Mouse (Mus musculus): ENCODE measurements around the gene Slc17a7.

Gene Slc17a7

DNA sequence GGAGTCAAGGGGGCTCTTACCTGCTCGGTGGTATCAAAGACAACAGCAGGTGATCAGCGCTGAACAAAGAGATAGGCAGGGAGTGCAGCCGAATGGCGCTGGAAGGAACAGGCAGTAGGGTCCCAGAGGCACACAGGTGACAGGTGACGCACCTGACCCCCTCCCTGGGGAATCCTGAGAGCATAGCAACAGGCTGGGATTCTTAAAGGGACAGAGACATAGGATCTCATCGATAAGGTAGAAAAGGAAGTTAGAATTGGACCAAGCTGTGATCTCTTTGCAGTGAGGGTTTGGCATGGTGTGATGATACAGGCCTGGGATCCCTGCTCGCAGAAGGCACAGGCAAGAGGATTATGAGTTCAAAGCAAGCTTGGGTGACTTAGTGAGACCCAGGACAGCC lies 15.7 kb downstream of the Slc17a7 start, which contains the start of gene Gfy:
Gene Gfy (minus strand): TSS at position 101 of the 400 bp plus-strand sequence.
- DNase-seq, result no peak

DNA sequence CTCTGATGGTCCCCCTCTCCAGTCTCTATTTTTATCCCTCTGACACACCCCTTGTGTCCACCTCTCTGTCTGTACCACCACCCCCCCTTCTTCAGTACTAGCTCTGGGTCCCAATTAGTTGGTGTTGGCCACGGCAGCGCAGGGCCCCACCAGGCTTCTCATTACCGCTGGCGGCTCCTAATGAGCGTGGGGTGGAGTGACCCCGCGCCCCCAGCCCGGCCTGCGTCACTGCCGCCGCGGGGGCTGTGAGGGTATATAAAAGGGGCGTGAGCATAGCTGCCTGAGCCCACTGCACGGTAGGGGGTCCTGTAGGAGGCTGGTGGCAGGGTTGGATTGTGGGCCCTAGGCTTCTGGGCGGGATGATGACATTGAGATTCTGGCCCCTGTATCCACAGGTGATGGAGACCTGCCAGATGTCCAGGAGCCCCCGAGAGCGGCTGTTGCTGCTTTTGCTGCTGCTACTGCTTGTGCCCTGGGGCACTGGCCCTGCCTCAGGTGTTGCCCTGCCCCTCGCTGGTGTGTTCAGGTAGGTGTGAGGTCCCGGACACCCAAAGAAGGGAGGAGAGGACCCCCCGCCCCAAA lies 17.2 kb downstream of the Slc17a7 start, which contains the start of gene Pth2:
Gene Pth2 (plus strand): TSS at position 100 of the 582 bp plus-strand sequence.
- no peak for DNase-seq

DNA sequence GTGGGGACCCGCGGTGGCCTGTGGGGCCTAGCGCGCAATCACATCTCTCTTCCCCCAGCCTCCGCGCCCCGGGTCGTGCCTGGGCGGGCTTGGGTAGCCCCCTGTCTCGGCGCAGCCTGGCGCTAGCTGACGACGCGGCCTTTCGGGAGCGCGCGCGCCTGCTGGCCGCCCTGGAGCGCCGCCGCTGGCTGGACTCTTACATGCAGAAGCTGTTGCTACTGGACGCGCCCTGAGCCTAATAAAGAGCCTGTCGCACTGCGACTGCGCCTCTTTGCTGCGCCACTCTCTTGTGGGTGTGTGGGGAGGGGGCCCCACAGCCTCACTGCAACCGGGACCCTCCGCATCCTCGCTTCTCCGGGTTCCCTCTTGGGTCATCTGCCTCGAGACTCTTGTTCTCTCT lies 17.8 kb downstream of the Slc17a7 start:
- no peak for DNase-seq

- DNase-seq, result peak; percentile 80
These were observed 18.5 kb downstream of the Slc17a7 start for GRCm38 (mm10) chr7:45182199-45182601.

- no peak for DNase-seq
These were observed 18.9 kb downstream of the Slc17a7 start for GRCm38 (mm10) chr7:45182606-45183005.

GRCm38 (mm10) chr7:45183672-45184071 lies 19.9 kb downstream of the Slc17a7 start:
- DNase-seq, result no peak

GRCm38 (mm10) chr7:45185921-45186320 lies 22.2 kb downstream of the Slc17a7 start:
- DNase-seq, result no peak

DNA sequence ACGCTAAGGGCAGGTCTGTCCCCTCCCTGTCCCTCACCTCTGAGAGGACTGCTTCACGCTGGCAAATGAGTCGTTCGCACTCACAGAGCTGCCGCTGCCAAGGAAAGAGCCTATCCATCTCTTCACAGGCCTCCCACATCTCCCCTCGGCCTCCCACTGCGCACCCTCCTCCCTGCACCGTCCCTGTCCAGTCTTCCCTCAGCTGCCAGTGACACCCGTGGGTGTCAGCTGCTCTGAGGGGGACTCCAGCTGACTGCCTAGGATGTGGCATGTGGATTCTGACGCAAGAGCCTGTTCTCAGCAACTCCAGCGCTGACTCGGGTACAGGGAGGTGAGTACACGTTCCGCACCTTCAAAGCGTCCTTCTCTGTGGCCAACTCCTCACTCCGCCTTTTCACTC lies 25.9 kb downstream of the Slc17a7 start:
- no peak for DNase-seq

- no peak for DNase-seq
These were observed 26.4 kb downstream of the Slc17a7 start for GRCm38 (mm10) chr7:45190186-45190585.

GRCm38 (mm10) chr7:45191161-45191560 lies 27.4 kb downstream of the Slc17a7 start:
- DNase-seq, result no peak

GRCm38 (mm10) chr7:45191803-45192363 lies 28.1 kb downstream of the Slc17a7 start:
- no peak for DNase-seq

GRCm38 (mm10) chr7:45192585-45193310 lies 29.0 kb downstream of the Slc17a7 start:
- no peak for DNase-seq

- no peak for DNase-seq
These were observed 29.7 kb downstream of the Slc17a7 start for GRCm38 (mm10) chr7:45193406-45193805.

- no peak for DNase-seq
These were observed 30.4 kb downstream of the Slc17a7 start for GRCm38 (mm10) chr7:45193871-45194785.

- no peak for DNase-seq
These were observed 31.8 kb downstream of the Slc17a7 start for GRCm38 (mm10) chr7:45195341-45196175.

DNA sequence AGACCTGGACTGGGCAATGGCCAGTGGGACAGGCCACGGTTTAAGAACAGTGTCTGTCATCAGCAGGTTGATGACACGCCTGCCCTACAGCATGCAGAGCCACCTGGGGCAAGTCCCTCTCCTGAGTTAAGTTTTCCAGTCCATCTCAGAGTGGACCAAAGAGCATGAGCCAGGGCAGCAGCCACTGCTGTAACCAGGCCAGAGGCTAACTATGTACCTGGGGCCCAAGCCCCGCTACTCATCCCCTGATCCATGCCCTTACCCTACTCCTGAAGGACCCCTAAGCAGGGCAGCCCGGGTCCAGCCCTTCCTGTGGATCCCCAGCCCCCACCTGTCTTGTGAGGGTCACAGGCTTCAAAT lies 32.4 kb downstream of the Slc17a7 start:
- no peak for DNase-seq

DNA sequence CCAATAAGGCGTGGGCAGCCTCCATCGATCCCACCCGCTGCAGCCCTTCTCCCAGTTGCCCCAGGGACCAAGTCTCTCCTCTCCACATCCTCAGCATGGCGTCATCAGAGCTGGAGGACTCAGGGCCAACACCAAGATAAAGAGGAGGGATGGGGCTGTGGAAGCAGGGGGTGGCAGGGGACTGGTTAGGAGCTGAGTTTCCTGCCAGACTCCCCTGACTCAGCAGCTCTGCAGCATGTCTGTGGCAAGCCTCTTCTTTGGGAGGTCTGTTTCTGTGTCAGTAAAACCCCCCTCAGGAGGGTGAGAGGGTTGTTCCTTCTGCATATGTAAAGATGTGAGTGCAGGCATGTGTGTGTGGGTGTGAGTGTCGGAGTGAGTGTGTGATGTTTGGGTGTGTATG lies 33.2 kb downstream of the Slc17a7 start:
- DNase-seq, result no peak

DNA sequence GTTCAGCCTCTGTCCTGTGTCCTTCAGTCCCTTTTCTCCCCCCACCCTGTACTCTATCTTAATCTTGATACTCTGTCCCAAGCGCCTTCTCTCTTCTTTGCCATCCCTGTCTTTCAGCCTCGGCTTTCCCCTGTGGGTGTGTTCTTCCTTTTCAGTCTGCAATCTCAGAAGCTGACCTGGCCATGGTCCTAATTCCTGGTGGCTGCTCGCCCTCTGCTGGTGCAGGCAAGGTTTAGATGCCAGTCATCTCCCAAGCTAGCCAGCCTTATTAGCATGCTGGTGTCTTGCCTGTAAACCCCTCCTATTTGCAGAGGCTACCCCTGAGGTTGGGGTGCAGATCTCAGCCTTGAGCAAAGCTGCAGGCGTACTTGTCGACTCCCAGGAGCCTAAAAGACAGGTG lies 34.7 kb downstream of the Slc17a7 start:
- peak; percentile 63 for DNase-seq

GRCm38 (mm10) chr7:45198961-45199360 lies 35.2 kb downstream of the Slc17a7 start:
- DNase-seq, result no peak

GRCm38 (mm10) chr7:45202654-45203053 lies 38.9 kb downstream of the Slc17a7 start:
- no peak for DNase-seq

- DNase-seq, result peak; percentile 95
These were observed 40.8 kb downstream of the Slc17a7 start, which contains the start of gene Ccdc155 for GRCm38 (mm10) chr7:45204380-45205143. Ccdc155 (minus strand) TSS chr7:45204892.

Data from right cerebral cortex, postnatal 14 days (tissue).